Comparison of ENCODE assay signal across 8 mouse cellular contexts in genomic region chr16:4725780-4726527, GRCm38 (mm10). TPM values are rescaled to one million over a fixed set of nuclear protein-coding genes. Genes with fewer than 3 reads are reported as not detected.
A peak's percentile ranks its signal among the peaks of the same experiment; 100 is the strongest.
DNase-seq lines count a peak whose midpoint lies in the region; ATAC-seq and TF ChIP-seq lines count a peak whose summit lies in the region.

Hmox2 (plus strand) TSS chr16:4726361.

- TF ChIP-seq POLR2A in limb, embryonic 14.5 days (IDR thresholded peaks at IDR 0.05; ENCODE audit: borderline replicate concordance, extremely low read depth, insufficient read depth, insufficient read length), result peak; percentile 84; the same call in 1 of the 2 replicates

- H3K36me3 ChIP-seq in embryonic facial prominence, embryonic 14.5 days (ENCODE audit: control insufficient read depth, insufficient read depth, low read length), result no peaks in the 10 kb centered on the region
- no peaks in the 10 kb centered on the region for H3K36me3 ChIP-seq in limb, embryonic 14.5 days (ENCODE audit: control insufficient read depth, insufficient read depth, low read length)
- H3K36me3 ChIP-seq in midbrain, postnatal 0 days (ENCODE audit: insufficient read depth, low read length), result no peaks in the 10 kb centered on the region

- no peaks in the 10 kb centered on the region for H3K9me3 ChIP-seq in embryonic facial prominence, embryonic 14.5 days (ENCODE audit: control insufficient read depth, low read length)
- H3K9me3 ChIP-seq in limb, embryonic 14.5 days (ENCODE audit: control insufficient read depth, low read length), result no peaks in the 10 kb centered on the region
- H3K9me3 ChIP-seq in midbrain, postnatal 0 days (ENCODE audit: low read length), result no peaks in the 10 kb centered on the region

- peak within 1 kb of the TSS; percentile 70 for H3K4me3 ChIP-seq in embryonic facial prominence, embryonic 14.5 days (ENCODE audit: low read depth, low read length)
- H3K4me3 ChIP-seq in limb, embryonic 14.5 days (replicated peaks; ENCODE audit: low read length), result peak within 1 kb of the TSS; percentile 97
- H3K4me3 ChIP-seq in midbrain, postnatal 0 days (ENCODE audit: low read depth, low read length), result peak within 1 kb of the TSS; percentile 97

- H3K27ac ChIP-seq in embryonic facial prominence, embryonic 14.5 days (replicated peaks; ENCODE audit: low read depth, low read length), result peak within 1 kb of the TSS; percentile 73
- H3K27ac ChIP-seq in limb, embryonic 14.5 days (replicated peaks; ENCODE audit: low read depth, low read length), result peak within 1 kb of the TSS; percentile 77
- peak within 1 kb of the TSS; percentile 63 for H3K27ac ChIP-seq in midbrain, postnatal 0 days (ENCODE audit: low read depth, low read length)

- DNase-seq in 3T3-L1 (ENCODE audit: low read depth, low spot score), result peak; percentile 89
- DNase-seq in adrenal gland, postnatal 4 days (ENCODE audit: low spot score in 2 of 2), result peak; percentile 87 to 91
- DNase-seq in embryonic facial prominence, embryonic 14.5 days (ENCODE audit: low spot score), result peak; percentile 94
- DNase-seq in heart, adult 8-10 months (ENCODE audit: low spot score), result peak; percentile 93
- DNase-seq in kidney, adult 9 months, result peak; percentile 95
- peak; percentile 91 for DNase-seq in limb, embryonic 14.5 days (ENCODE audit: low spot score)
- peak; percentile 91 for DNase-seq in midbrain, postnatal 0 days (ENCODE audit: low spot score)
- peak; percentile 93 to 97 for DNase-seq in spleen, postnatal 14 days (ENCODE audit: low spot score in 2 of 2)

- TF ChIP-seq CTCF in midbrain, postnatal 0 days (IDR thresholded peaks at IDR 0.05), result no peak

- H3K4me2 ChIP-seq in embryonic facial prominence, embryonic 14.5 days (ENCODE audit: low read depth, low read length), result peak within 1 kb of the TSS; percentile 89
- H3K4me2 ChIP-seq in limb, embryonic 14.5 days (replicated peaks; ENCODE audit: low read depth, low read length, severe bottlenecking), result peak within 1 kb of the TSS; percentile 79
- H3K4me2 ChIP-seq in midbrain, postnatal 0 days (ENCODE audit: low read depth, low read length, poor library complexity, severe bottlenecking), result peak within 1 kb of the TSS; percentile 81

- WGBS in embryonic facial prominence, embryonic 14.5 days, result 8% methylated on average over 21 of the region's 35 CpGs
- 4% methylated on average over 35 of the region's 35 CpGs for WGBS in limb, embryonic 14.5 days
- 6% methylated on average over 33 of the region's 35 CpGs for WGBS in midbrain, postnatal 0 days

- H3K9ac ChIP-seq in embryonic facial prominence, embryonic 14.5 days (ENCODE audit: low read depth, low read length), result peak within 1 kb of the TSS; percentile 84
- H3K9ac ChIP-seq in limb, embryonic 14.5 days (ENCODE audit: low read depth, low read length, severe bottlenecking), result peak within 1 kb of the TSS; percentile 91
- H3K9ac ChIP-seq in midbrain, postnatal 0 days (replicated peaks; ENCODE audit: low read length, poor library complexity, severe bottlenecking), result peak within 1 kb of the TSS; percentile 92

- H3K27me3 ChIP-seq in embryonic facial prominence, embryonic 14.5 days (replicated peaks; ENCODE audit: control insufficient read depth, insufficient read depth, low read length), result no peaks in the 10 kb centered on the region
- no peaks in the 10 kb centered on the region for H3K27me3 ChIP-seq in limb, embryonic 14.5 days (ENCODE audit: control insufficient read depth, insufficient read depth, low read length)
- no peaks in the 10 kb centered on the region for H3K27me3 ChIP-seq in midbrain, postnatal 0 days (ENCODE audit: insufficient read depth, low read length)

- H3K4me1 ChIP-seq in embryonic facial prominence, embryonic 14.5 days (ENCODE audit: control insufficient read depth, insufficient read depth, low read length), result peaks cover 3% of the 10 kb centered on the region; the same call in 1 of the 2 replicates
- peaks cover 7% of the 10 kb centered on the region; the same call in 1 of the 2 replicates for H3K4me1 ChIP-seq in limb, embryonic 14.5 days (ENCODE audit: control insufficient read depth, insufficient read depth, low read length)
- peaks cover 9% of the 10 kb centered on the region; the same call in 1 of the 2 replicates for H3K4me1 ChIP-seq in midbrain, postnatal 0 days (ENCODE audit: insufficient read depth, low read length)

- ATAC-seq in embryonic facial prominence, embryonic 14.5 days (ENCODE audit: low read depth), result peak; percentile 96
- ATAC-seq in limb, embryonic 14.5 days (ENCODE audit: low FRiP score, low read depth), result peak; percentile 95
- ATAC-seq in midbrain, postnatal 0 days (ENCODE audit: low FRiP score), result peak; percentile 93

RNA-seq across cellular contexts. Expression of gene Hmox2, which starts in this region (rescaled TPM):
- total RNA-seq in adrenal gland, postnatal 4 days (2021), result 100 to 1,000 TPM in 1 of 2 experiments, 10 to 100 TPM in 1; 90.9 to 103 TPM
- polyA plus RNA-seq in embryonic facial prominence, embryonic 14.5 days (2014; fragmentation: Nextera tagmentation; extraction: Ambion mirVana), result 97.6 and 107 TPM in 2 replicates
- total RNA-seq in heart, adult 8-10 months (2022), result 10 to 100 TPM; 70.0 to 78.7 (median 75.8) TPM
- polyA plus RNA-seq in limb, embryonic 14.5 days (2012; rRNA removed), result 56.0 and 63.1 TPM in 2 replicates
- polyA plus RNA-seq in limb, embryonic 14.5 days (2014; fragmentation: Nextera tagmentation; extraction: Ambion mirVana), result 96.6 and 106 TPM in 2 replicates
- 37.9 and 43.2 TPM in 2 replicates for total RNA-seq in midbrain, postnatal 0 days (2014; rRNA removed)
- polyA plus RNA-seq in midbrain, postnatal 0 days (2015; fragmentation: Nextera tagmentation; extraction: Ambion mirVana), result 92.7 and 102 TPM in 2 replicates

Comparison
In these comparisons a context has a peak if more than half of its experiments do, and no peak if none do; other contexts are left out.
1. Peak in every context shown above with its lines: DNase-seq, ATAC-seq, H3K4me3 ChIP-seq and H3K27ac ChIP-seq.